Mouse (Mus musculus) midbrain, embryonic 11.5 days (tissue): Measurements from ENCODE around the gene Smok3c. TPM values are rescaled to one million over a fixed set of nuclear protein-coding genes. Genes with fewer than 3 reads are reported as not detected.

Experiments
- ATAC-seq: fragments of 200-750 bp; cut with Nextera tagmentation; 2 replicates; pipeline ENCODE4 v1.8.0; 2017; ENCODE audit warnings: moderate TSS enrichment, moderate library complexity; ENCODE audit not compliant: low FRiP score
- DNase-seq: peaks from one replicate; pipeline ENCODE4 v3.0.0; 2015; ENCODE audit warnings: low spot score; ENCODE audit errors: missing footprints
- H3K27ac ChIP-seq: fragments of 300-500 bp; sonication (generic); 2 replicates; pipeline ENCODE4 v1.5.1; 2014; ENCODE audit warnings: low read depth, low read length
- H3K27me3 ChIP-seq: fragments of 300-500 bp; sonication (generic); 2 replicates; pipeline ENCODE4 v1.6.1; 2014; ENCODE audit warnings: mild to moderate bottlenecking, low read length, moderate library complexity, mixed read lengths; ENCODE audit not compliant: control insufficient read depth, insufficient read depth
- H3K36me3 ChIP-seq: fragments of 300-500 bp; sonication (generic); 2 replicates; pipeline ENCODE4 v1.6.1; 2014; ENCODE audit warnings: mild to moderate bottlenecking, low read length, moderate library complexity, mixed read lengths; ENCODE audit not compliant: control insufficient read depth, insufficient read depth
- H3K4me1 ChIP-seq: fragments of 300-500 bp; sonication (generic); 2 replicates; pipeline ENCODE4 v1.6.1; 2014; ENCODE audit warnings: low read length; ENCODE audit not compliant: control insufficient read depth, insufficient read depth
- H3K4me2 ChIP-seq: fragments of 300-500 bp; sonication (generic); 2 replicates; pipeline ENCODE4 v1.6.1; 2014; ENCODE audit warnings: mild to moderate bottlenecking, moderate library complexity
- H3K4me3 ChIP-seq: fragments of 300-500 bp; sonication (generic); 2 replicates; pipeline ENCODE4 v1.5.1; 2014; ENCODE audit warnings: low read depth, low read length
- H3K9ac ChIP-seq: fragments of 300-500 bp; sonication (generic); 2 replicates; pipeline ENCODE4 v1.6.1; 2014; ENCODE audit warnings: low read length
- H3K9me3 ChIP-seq: fragments of 300-500 bp; sonication (generic); 2 replicates; pipeline ENCODE4 v1.6.1; 2016; ENCODE audit warnings: low read length; ENCODE audit not compliant: control insufficient read depth
- WGBS: fragments of 180-500 bp; shearing (Covaris S2); extraction: QIAGEN DNeasy Blood & Tissue Kit; methylation state at CpG from one replicate; pipeline ENCODE4 v1.1.7; 2014; 5-methylcytosine and 5-hydroxymethylcytosine counted together
- polyA plus RNA-seq: library from polyadenylated mRNA; unstranded; fragments of >200 nt; fragmentation: Nextera tagmentation; extraction: Ambion mirVana; gene quantifications from 2 replicates; pipeline ENCODE4 v1.2.1, GENCODE M21; 2014

Smok3c gene
- polyA plus RNA-seq, 1 experiment from 2014 or later = not detected

DNA sequence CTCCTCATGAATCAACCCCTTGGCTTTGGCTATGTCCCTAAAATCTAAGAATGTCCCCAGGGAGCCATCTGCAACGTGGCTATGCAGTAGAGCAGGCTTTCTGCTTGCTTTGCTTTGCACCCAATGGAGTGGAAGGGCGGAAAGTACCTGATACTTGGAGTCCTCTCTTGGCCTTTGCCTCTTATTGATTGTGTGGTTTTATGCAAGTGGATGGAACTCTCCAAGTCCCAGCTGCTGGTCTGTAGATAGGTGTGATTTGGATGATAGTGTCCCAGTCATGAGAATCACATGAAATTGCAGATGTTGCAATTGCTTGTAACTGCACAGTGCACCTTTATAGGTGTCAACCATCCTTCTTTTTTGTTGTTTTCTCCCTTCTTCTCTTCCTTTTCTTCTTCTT lies 23.2 kb downstream of the Smok3c start:
- WGBS = 59% methylated on average over 2 of the region's 2 CpGs

DNA sequence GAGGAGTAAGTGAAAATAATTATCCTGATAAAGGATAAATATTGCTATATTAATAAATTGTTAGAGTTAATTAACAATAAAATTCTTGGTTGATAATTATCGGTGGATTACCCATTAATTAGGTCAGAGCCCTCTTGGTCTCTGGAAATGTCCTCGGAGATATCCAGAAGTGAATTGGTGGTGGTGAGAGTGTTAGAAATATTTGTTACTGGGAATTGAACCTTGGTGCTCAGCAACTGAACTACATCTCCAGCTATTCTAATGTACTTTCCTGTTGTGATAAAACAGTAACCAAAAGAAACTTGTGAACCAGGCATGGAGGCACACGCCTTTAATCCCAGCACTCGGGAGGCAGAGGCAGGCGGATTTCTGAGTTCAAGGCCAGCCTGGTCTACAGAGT lies 27.5 kb downstream of the Smok3c start:
- ATAC-seq = no peak
- no peaks in the 10 kb centered on the region for H3K9me3 ChIP-seq
- WGBS = 91% methylated on average over 5 of the region's 5 CpGs

More for the DNA sequence above, 23.2 kb downstream of the Smok3c start:
- ATAC-seq (no peak), DNase-seq (peak; percentile 28)
- Histone ChIP-seq H3K9me3 (no peaks in the 10 kb centered on the region), H3K27ac (no peak overlapping the region), H3K4me1 (no peaks in the 10 kb centered on the region), H3K36me3 (no peaks in the 10 kb centered on the region), H3K9ac (no peak overlapping the region), H3K4me3 (no peak overlapping the region), H3K4me2 (no peak overlapping the region), H3K27me3 (no peaks in the 10 kb centered on the region)

DNA sequence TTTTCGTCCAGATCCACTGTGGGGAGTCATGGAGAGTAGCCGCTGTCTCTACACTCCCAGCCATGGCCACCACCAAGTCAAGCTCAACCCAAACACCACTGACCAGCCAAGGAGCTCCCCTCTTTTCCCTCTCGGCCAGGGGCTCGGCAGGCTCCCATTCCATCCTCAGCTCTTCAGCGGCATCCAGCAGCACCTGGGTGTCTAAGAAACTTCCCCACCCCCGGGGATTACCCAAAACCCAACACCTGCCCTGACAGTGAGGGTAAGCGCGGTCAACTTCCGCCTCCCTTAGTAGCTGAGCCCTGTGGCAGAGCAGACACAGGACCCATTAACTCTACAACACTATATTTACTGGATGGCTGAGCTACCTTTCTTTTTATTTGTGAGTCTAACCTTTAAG lies 28.5 kb downstream of the Smok3c start:
- no peak overlapping the region for H3K4me3 ChIP-seq
- no peaks in the 10 kb centered on the region for H3K4me1 ChIP-seq
- no peak for ATAC-seq
- no peaks in the 10 kb centered on the region for H3K9me3 ChIP-seq
- H3K4me2 ChIP-seq = no peak overlapping the region
- no peak overlapping the region for H3K9ac ChIP-seq
- H3K36me3 ChIP-seq = no peaks in the 10 kb centered on the region
- no peak for DNase-seq
- 86% methylated on average over 9 of the region's 9 CpGs for WGBS
- no peaks in the 10 kb centered on the region for H3K27me3 ChIP-seq
- no peak overlapping the region for H3K27ac ChIP-seq

More for the DNA sequence above, 27.5 kb downstream of the Smok3c start:
- Histone ChIP-seq H3K4me1 (no peaks in the 10 kb centered on the region), H3K27ac (no peak overlapping the region), H3K27me3 (no peaks in the 10 kb centered on the region), H3K36me3 (no peaks in the 10 kb centered on the region), H3K4me3 (no peak overlapping the region), H3K4me2 (no peak overlapping the region), H3K9ac (no peak overlapping the region)
- peak; percentile 12 for DNase-seq

DNA sequence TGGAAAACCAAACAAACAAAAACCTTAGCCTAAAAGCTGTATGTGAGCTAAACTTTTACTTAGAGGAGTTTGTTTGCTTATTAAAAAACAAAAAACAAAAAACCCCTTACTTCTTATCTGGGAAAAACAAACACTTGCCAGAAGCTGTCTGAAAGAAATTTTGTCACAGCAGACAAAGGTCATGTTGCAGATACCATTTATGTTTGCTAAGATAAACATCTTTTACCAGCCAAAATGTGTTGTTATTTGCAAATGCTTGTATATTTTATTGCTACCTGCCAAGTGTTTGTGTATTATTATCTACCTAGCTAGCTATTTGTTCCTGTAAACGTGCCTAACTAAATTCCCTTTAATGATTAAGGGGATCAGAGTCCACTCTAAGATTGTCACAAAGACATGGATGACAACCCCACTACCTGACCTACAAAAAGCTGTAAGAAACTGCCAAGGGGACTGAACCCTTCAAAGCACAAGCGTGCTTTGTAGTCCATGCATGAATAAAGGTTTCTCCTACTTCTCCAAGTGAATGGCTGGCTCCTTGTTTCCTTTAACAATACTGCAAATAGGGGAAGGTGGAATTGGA lies 30.4 kb downstream of the Smok3c start:
- no peaks in the 10 kb centered on the region for H3K9me3 ChIP-seq
- no peak overlapping the region for H3K27ac ChIP-seq
- H3K4me3 ChIP-seq = no peak overlapping the region
- ATAC-seq = no peak
- 67% methylated on average over 2 of the region's 2 CpGs for WGBS
- H3K27me3 ChIP-seq = no peaks in the 10 kb centered on the region
- H3K36me3 ChIP-seq = no peaks in the 10 kb centered on the region
- no peak overlapping the region for H3K9ac ChIP-seq
- no peaks in the 10 kb centered on the region for H3K4me1 ChIP-seq
- peak; percentile 51 for DNase-seq
- no peak overlapping the region for H3K4me2 ChIP-seq

DNA sequence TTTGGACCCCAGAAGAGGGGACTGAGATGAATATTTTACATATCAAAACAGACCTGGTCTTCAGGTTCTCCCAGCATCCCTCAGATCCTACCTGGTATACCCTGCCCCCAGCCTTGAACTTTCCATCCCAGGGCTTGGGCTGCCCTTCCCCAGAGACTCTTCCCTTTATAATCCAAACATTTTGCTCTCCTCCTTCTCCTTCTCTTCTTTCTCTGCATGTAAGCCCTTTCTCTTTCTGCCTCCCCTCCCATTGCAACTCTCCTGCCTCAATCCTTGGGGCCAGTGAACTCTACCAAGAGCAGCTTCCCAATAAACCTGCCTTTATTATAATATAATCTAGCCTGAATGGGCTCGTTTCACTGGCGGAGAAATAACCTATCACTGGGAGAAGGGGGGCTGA lies 30.9 kb downstream of the Smok3c start:
- no peak for ATAC-seq
- 94% methylated on average over 2 of the region's 2 CpGs for WGBS
- no peak overlapping the region for H3K4me3 ChIP-seq

DNA sequence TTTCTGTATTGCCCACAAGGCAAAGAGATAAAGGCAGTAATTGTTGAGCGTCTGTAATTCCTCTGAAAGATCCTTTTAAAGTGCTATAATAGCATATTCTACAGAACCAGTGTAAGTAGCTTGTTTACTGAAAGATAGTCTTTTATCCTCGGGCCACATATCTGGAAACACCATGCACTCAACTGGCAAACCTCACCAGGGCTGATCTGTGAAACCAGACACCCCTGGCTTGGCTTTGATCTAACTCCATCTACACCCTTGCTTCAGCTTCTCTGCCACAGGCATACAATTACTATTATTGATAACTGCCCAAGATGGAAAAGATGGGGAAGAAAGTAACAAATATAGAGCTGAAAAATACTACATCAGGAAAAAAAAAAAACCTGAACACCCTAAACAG lies 31.5 kb downstream of the Smok3c start:
- no peak overlapping the region for H3K27ac ChIP-seq
- WGBS = 84% methylated on average over 2 of the region's 2 CpGs
- peak overlapping the region; percentile 38; the same call in 1 of the 2 replicates for H3K9ac ChIP-seq
- H3K4me3 ChIP-seq = peak overlapping the region; percentile 96; the same call in 1 of the 2 replicates
- H3K27me3 ChIP-seq = no peaks in the 10 kb centered on the region
- peak overlapping the region; percentile 38; the same call in 1 of the 2 replicates for H3K4me2 ChIP-seq
- ATAC-seq = peak; percentile 49
- H3K36me3 ChIP-seq = no peaks in the 10 kb centered on the region
- H3K9me3 ChIP-seq = no peaks in the 10 kb centered on the region
- no peaks in the 10 kb centered on the region for H3K4me1 ChIP-seq
- DNase-seq = no peak

More for the DNA sequence above, 30.9 kb downstream of the Smok3c start:
- Histone ChIP-seq H3K4me2 (no peak overlapping the region), H3K36me3 (no peaks in the 10 kb centered on the region), H3K27me3 (no peaks in the 10 kb centered on the region), H3K9ac (no peak overlapping the region), H3K9me3 (no peaks in the 10 kb centered on the region), H3K27ac (no peak overlapping the region), H3K4me1 (no peaks in the 10 kb centered on the region)
- DNase-seq = peak; percentile 21

DNA sequence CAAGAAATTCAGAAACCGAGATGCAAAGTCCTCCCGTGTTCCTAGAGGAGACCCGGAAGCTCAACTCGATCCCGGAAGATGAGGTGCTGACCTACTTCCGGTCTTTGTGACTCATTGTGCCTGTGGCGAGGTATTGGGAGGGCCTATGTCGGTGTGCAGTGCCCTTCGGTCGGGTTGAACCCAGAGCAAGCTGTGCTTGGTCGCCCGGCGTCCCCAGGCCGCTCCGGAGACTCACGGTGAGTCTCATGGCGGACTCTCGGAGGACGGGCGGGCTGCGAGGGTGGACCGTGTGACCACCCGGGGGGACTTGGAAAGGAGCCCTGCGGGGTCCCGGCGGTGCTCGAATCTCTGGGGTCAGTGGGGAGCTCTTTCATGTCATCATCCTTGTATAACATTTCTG lies 32.0 kb downstream of the Smok3c start, which contains the start of gene Zkscan1:
TSS of gene Zkscan1 (plus strand) at position 89 of the 400 bp plus-strand sequence.
- Histone ChIP-seq H3K27me3 (no peaks in the 10 kb centered on the region), H3K36me3 (no peaks in the 10 kb centered on the region), H3K9me3 (no peaks in the 10 kb centered on the region), H3K9ac (peak within 1 kb of the TSS; percentile 99), H3K4me1 (no peaks in the 10 kb centered on the region), H3K27ac (peak within 1 kb of the TSS; percentile 71; the same call in 1 of the 2 replicates), H3K4me2 (peak within 1 kb of the TSS; percentile 60), H3K4me3 (peak within 1 kb of the TSS; percentile 96)
- WGBS = 1% methylated on average over 27 of the region's 27 CpGs
- peak; percentile 96 for ATAC-seq
- peak; percentile 97 for DNase-seq

DNA sequence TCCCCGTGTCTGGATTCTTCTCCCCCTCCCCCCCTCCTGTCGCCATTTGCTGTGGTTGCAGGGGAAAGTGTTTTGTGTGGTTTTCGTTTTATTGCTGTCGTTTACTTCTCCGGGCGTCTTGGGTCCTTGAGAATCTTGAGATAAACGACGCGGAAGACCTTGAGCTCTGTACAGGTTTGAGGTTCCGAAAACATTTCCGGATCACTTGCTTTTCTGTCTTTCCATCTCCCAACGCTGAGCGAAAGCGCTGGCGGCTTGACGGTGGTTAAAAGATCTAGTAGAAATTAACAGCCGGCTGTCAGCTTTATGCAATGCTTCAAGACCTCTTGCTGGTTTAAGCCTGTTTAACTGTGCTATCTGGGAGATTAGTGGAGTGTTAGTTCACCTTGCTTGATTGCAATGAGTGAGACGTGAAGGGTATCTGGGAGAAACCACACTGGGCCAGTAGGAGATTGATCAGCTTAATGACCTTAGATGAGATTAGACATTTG lies 32.5 kb downstream of the Smok3c start:
- no peaks in the 10 kb centered on the region for H3K36me3 ChIP-seq
- H3K27ac ChIP-seq = peak overlapping the region; percentile 71; the same call in 1 of the 2 replicates
- DNase-seq (peak; percentile 90), ATAC-seq (peak; percentile 6)
- H3K9ac ChIP-seq = peak overlapping the region; percentile 99
- H3K4me1 ChIP-seq = no peaks in the 10 kb centered on the region
- H3K4me3 ChIP-seq = peak overlapping the region; percentile 96
- under 1% methylated on average over 18 of the region's 18 CpGs for WGBS
- H3K9me3 ChIP-seq = no peaks in the 10 kb centered on the region
- peak overlapping the region; percentile 60 for H3K4me2 ChIP-seq
- no peaks in the 10 kb centered on the region for H3K27me3 ChIP-seq

DNA sequence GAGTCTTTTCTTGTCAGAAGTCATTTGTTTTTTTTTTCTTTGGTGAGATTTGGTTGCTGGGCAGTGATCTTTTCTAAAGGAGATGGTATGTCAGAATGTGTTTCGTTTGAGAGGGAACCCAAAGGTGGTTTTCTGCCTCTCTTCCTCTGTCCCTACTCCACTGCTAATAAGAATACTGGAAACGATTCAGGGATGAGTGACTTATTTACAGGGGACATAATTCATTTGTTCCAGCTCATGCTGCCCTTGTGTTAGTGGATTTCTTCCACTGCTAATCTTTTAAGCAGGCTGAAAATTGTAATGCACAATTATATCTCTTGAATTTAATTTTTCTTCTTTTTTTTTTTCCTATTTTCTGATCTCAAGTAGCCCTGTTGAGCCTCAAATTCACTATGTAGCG lies 33.8 kb downstream of the Smok3c start:
- DNase-seq (peak; percentile 65), ATAC-seq (no peak)
- 84% methylated on average over 3 of the region's 3 CpGs for WGBS
- no peak overlapping the region for H3K4me3 ChIP-seq
- H3K27ac ChIP-seq = no peak overlapping the region
- no peaks in the 10 kb centered on the region for H3K9me3 ChIP-seq
- H3K27me3 ChIP-seq = no peaks in the 10 kb centered on the region
- peak overlapping the region; percentile 60; the same call in 1 of the 2 replicates for H3K4me2 ChIP-seq
- H3K36me3 ChIP-seq = no peaks in the 10 kb centered on the region
- H3K4me1 ChIP-seq = no peaks in the 10 kb centered on the region
- no peak overlapping the region for H3K9ac ChIP-seq
